Mouse (Mus musculus) neural tube, embryonic 14.5 days (tissue): Measurements from ENCODE around the gene Fgfr2. TPM values are rescaled to one million over a fixed set of nuclear protein-coding genes. Genes with fewer than 3 reads are reported as not detected.
"Not testable (repeated sequence)": the region's sequence is repeated elsewhere in the genome, so short reads cannot be mapped to it uniquely, and the experiment has no call there.

Source experiments
- ATAC-seq: fragments of 200-750 bp; cut with Nextera tagmentation; 2 replicates; pipeline ENCODE4 v1.8.0; 2017; ENCODE audit warnings: low read depth, mild to moderate bottlenecking, moderate TSS enrichment, moderate library complexity
- H3K27ac ChIP-seq: fragments of 300-500 bp; sonication (generic); 2 replicates; pipeline ENCODE4 v1.5.1; 2014; ENCODE audit warnings: low read depth, mild to moderate bottlenecking, control low read depth, low read length, moderate library complexity, mixed read lengths
- H3K27me3 ChIP-seq: fragments of 300-500 bp; sonication (generic); 2 replicates; pipeline ENCODE4 v1.6.1; 2014; ENCODE audit warnings: low read length; ENCODE audit not compliant: control insufficient read depth, insufficient read depth
- H3K36me3 ChIP-seq: fragments of 300-500 bp; sonication (generic); 2 replicates; pipeline ENCODE4 v1.6.1; 2014; ENCODE audit warnings: low read length, mixed read lengths; ENCODE audit not compliant: control insufficient read depth, insufficient read depth
- H3K4me1 ChIP-seq: fragments of 300-500 bp; sonication (generic); 2 replicates; pipeline ENCODE4 v1.6.1; 2014; ENCODE audit warnings: low read length; ENCODE audit not compliant: control insufficient read depth, insufficient read depth
- H3K4me2 ChIP-seq: fragments of 300-500 bp; sonication (generic); 2 replicates; pipeline ENCODE4 v1.6.1; 2014; ENCODE audit warnings: mild to moderate bottlenecking, low read depth, low read length, control low read depth
- H3K4me3 ChIP-seq: fragments of 300-500 bp; sonication (generic); 2 replicates; pipeline ENCODE4 v1.5.1; 2014; ENCODE audit warnings: low read depth, low read length, control low read depth, mixed read lengths
- H3K9ac ChIP-seq: fragments of 300-500 bp; sonication (generic); replicated peaks from 2 replicates; pipeline ENCODE4 v1.6.1; 2014; ENCODE audit warnings: low read depth, mild to moderate bottlenecking, control low read depth, low read length, mixed read lengths
- H3K9me3 ChIP-seq: fragments of 300-500 bp; sonication (generic); 2 replicates; pipeline ENCODE4 v1.6.1; 2016; ENCODE audit warnings: low read length; ENCODE audit not compliant: control insufficient read depth
- WGBS: fragments of 180-500 bp; shearing (Covaris S2); extraction: QIAGEN DNeasy Blood & Tissue Kit; methylation state at CpG from one replicate; pipeline ENCODE4 v1.1.7; 2014; 5-methylcytosine and 5-hydroxymethylcytosine counted together
- polyA plus RNA-seq: library from polyadenylated mRNA; unstranded; fragments of >200 nt; fragmentation: Nextera tagmentation; extraction: Ambion mirVana; gene quantifications from 2 replicates; pipeline ENCODE4 v1.2.1, GENCODE M21; 2014

Gene Fgfr2
- polyA plus RNA-seq, 1 experiment from 2014 or later = 28.1 TPM

DNA sequence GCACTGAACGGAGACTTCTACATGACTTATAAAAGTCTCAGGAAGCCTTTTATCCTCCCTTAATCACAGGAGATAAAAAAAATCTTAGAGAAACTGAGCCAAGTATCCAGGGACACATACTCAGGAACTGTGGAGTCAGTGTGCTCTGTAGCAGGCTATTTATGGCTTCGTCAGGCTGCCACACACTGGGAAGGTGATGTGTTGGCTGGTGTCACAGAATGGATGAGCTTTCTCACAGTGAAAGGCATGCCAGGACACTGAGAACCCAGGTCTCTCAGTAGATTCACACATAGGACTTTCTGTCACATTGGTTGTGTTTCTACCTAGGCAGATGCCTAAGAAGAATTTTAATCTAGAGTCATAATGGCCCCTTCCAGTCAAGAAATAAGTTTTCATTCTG is 2008.7 kb downstream of the Fgfr2 start:
- Histone ChIP-seq H3K4me1 (no peaks in the 10 kb centered on the region), H3K27me3 (no peaks in the 10 kb centered on the region), H3K27ac (no peak overlapping the region), H3K9me3 (no peaks in the 10 kb centered on the region), H3K4me2 (no peak overlapping the region), H3K9ac (no peak overlapping the region), H3K4me3 (no peak overlapping the region), H3K36me3 (no peaks in the 10 kb centered on the region)
- no peak for ATAC-seq
- 75% methylated on average over 2 of the region's 2 CpGs for WGBS

DNA sequence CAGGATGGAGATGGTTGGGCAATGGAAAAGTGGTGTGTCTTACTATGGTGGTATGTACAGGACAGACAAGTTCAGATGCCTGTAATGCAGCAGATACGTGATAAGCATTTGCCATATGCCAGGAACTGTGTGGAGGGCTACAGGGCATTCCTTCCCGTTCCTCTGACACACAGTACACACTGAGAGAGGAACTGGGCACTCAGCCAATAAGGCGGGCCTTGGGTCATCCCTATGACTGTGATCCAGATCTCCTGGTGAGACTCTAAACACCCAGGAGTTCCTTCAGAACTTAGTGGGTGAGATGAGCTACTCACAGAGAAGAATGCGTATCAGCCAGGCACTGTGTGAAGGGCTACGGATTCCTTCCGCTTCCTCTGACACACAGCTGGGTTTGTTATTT is 2009.5 kb downstream of the Fgfr2 start:
- ATAC-seq = no peak
- WGBS = 68% methylated on average over 6 of the region's 6 CpGs
- Histone ChIP-seq H3K4me2 (no peak overlapping the region), H3K4me1 (no peaks in the 10 kb centered on the region), H3K9me3 (no peaks in the 10 kb centered on the region), H3K27me3 (no peaks in the 10 kb centered on the region), H3K9ac (no peak overlapping the region), H3K4me3 (no peak overlapping the region), H3K27ac (no peak overlapping the region), H3K36me3 (no peaks in the 10 kb centered on the region)

DNA sequence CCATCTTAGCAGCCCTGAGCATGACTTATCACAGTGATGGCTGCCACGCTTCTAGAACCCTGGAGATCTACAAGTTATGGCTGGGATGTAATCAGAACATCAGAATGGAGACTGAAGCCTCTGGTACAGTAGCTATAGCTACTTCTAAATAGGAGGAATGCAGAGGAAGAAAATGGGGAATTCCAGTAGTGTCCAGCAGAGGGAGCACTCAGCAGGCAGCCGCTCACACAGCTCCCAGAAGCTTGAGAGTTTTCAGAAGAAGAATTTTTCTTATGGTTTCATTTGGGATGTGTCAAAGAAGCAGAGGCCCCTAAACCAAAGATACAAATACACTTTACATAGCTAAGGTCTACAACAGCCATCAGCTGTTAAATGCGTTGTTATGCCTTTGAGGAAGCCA is 2010.7 kb downstream of the Fgfr2 start:
- no peak for ATAC-seq
- Histone ChIP-seq H3K27me3 (no peaks in the 10 kb centered on the region), H3K27ac (no peak overlapping the region), H3K4me2 (no peak overlapping the region), H3K4me3 (no peak overlapping the region), H3K9me3 (no peaks in the 10 kb centered on the region), H3K4me1 (no peaks in the 10 kb centered on the region), H3K36me3 (no peaks in the 10 kb centered on the region), H3K9ac (no peak overlapping the region)
- 34% methylated on average over 3 of the region's 3 CpGs for WGBS

DNA sequence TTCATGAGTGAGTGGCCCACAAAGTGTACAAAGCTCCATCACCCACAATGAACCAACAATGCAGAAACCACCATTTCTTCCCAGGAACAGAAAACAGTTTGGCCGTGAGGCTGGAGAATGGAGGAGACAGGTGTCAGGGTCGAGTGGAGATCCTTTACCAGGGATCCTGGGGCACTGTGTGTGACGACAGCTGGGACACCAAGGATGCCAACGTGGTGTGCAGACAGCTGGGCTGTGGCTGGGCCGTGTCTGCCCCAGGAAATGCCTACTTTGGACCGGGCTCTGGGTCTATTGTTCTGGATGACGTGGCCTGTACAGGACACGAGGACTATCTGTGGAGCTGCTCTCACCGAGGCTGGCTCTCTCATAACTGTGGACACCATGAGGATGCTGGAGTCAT is 2040.7 kb downstream of the Fgfr2 start:
- H3K27ac ChIP-seq, H3K4me2 ChIP-seq, H3K36me3 ChIP-seq, ATAC-seq, H3K9ac ChIP-seq, H3K4me1 ChIP-seq, H3K4me3 ChIP-seq, H3K9me3 ChIP-seq, H3K27me3 ChIP-seq: not testable (repeated sequence)
- 86% methylated on average over 9 of the region's 9 CpGs for WGBS

DNA sequence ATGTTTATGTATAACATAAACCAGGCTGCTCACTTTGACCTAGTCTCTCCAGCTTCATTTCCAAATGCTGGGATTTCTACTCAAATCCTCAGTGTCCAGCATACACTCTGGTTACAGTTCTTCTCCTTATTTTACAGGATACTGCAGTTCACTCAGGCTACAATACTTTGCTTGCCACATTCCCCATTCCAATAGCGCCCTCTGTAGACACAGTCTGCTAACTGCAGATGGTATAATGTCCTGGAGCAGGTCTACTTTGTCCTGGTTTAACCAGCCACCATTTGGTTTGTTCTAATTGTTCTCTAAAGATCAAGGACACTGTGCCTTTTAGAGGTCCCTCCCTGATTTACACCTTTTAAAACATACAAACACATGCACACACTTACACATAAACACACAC is 2047.2 kb downstream of the Fgfr2 start:
- Histone ChIP-seq H3K4me3 (no peak overlapping the region), H3K9me3 (no peaks in the 10 kb centered on the region), H3K27me3 (no peaks in the 10 kb centered on the region), H3K27ac (no peak overlapping the region), H3K36me3 (no peaks in the 10 kb centered on the region), H3K4me1 (no peaks in the 10 kb centered on the region), H3K9ac (no peak overlapping the region), H3K4me2 (no peak overlapping the region)
- 0% methylated on average over 1 of the region's 1 CpGs for WGBS
- ATAC-seq = no peak

DNA sequence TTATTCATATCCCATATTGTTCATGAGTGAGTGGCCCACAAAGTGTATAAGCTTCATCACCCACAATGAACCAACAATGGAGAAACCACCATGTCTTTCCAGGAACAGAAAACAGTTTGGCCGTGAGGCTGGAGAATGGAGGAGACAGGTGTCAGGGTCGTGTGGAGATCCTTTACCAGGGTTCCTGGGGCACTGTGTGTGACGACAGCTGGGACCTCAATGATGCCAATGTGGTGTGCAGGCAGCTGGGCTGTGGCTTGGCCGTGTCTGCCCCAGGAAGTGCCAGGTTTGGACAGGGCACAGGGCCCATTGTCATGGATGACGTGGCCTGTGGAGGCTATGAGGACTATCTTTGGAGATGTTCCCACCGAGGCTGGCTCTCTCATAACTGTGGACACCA is 2049.1 kb downstream of the Fgfr2 start:
- not testable (repeated sequence) for H3K36me3 ChIP-seq, H3K9ac ChIP-seq, H3K4me3 ChIP-seq, H3K4me2 ChIP-seq, H3K4me1 ChIP-seq, ATAC-seq, H3K27me3 ChIP-seq, H3K27ac ChIP-seq, H3K9me3 ChIP-seq
- WGBS = 92% methylated on average over 6 of the region's 6 CpGs

DNA sequence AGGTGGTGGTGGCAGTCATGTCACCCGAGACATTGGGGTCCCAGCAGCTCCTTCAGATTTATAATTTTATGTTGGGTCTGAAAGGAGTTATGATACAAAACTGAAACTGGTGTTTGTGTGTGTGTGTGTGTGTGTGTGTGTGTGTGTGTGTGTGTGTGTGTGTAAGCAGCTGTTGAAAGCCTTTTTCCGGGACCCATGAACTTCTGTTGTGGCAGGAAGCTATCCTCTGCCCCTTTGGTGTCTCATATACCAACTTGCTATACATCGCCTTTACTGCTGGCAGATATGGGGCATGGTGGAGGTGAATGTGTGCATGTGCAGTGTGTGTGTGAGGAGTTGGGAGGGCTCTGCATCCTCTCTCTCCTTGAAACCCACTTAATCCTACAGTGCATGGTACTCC is 2049.7 kb downstream of the Fgfr2 start:
- H3K4me1 ChIP-seq, ATAC-seq, H3K9me3 ChIP-seq, H3K4me3 ChIP-seq, H3K27ac ChIP-seq, H3K36me3 ChIP-seq, H3K27me3 ChIP-seq, H3K9ac ChIP-seq, H3K4me2 ChIP-seq: not testable (repeated sequence)
- 92% methylated on average over 3 of the region's 3 CpGs for WGBS

DNA sequence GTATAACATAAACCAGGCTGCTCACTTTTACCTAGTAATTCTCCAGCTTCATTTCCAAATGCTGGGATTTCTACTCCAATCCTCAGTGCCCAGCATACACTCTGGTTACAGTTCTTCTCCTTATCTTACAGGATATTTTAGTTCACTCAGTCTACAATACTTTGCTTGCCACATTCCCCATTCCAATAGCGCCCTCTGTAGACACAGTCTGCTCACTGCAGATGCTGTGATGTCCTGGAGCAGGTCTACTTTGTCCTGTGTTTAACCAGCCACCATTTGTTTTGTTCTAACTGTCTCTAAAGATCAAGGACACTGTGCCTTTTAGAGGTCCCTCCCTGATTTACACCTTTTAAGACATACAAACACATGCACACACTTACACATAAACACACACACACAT is 2055.0 kb downstream of the Fgfr2 start:
- not testable (repeated sequence) for H3K4me2 ChIP-seq, H3K36me3 ChIP-seq, H3K9me3 ChIP-seq, H3K27ac ChIP-seq, H3K4me1 ChIP-seq, H3K9ac ChIP-seq, H3K4me3 ChIP-seq, ATAC-seq, H3K27me3 ChIP-seq
- WGBS = 7% methylated on average over 1 of the region's 1 CpGs

DNA sequence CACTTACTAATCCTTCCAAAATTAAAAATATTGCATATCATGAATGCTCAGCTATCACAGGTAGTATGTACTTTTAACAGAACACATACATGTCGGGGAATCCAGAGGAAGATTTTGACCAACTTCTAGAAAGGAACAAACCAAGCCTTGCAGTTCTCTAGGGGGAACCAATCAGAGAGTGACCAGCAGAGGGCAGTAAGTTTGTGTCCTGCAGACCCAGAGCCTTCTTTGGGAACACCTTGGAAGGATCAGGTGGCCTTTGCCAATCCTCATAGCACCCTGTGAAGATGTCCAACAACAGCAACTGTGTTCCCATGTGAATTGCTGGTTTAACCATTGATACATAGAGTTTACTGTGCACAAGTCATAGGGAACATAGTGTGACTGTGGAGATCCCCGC is 2060.6 kb downstream of the Fgfr2 start:
- ATAC-seq = no peak
- H3K4me3 ChIP-seq = no peak overlapping the region
- H3K9me3 ChIP-seq = no peaks in the 10 kb centered on the region
- no peak overlapping the region for H3K27ac ChIP-seq
- WGBS = 88% methylated on average over 2 of the region's 2 CpGs
- H3K9ac ChIP-seq = no peak overlapping the region
- H3K27me3 ChIP-seq = no peaks in the 10 kb centered on the region
- H3K4me2 ChIP-seq = no peak overlapping the region
- no peaks in the 10 kb centered on the region for H3K36me3 ChIP-seq
- no peaks in the 10 kb centered on the region for H3K4me1 ChIP-seq

DNA sequence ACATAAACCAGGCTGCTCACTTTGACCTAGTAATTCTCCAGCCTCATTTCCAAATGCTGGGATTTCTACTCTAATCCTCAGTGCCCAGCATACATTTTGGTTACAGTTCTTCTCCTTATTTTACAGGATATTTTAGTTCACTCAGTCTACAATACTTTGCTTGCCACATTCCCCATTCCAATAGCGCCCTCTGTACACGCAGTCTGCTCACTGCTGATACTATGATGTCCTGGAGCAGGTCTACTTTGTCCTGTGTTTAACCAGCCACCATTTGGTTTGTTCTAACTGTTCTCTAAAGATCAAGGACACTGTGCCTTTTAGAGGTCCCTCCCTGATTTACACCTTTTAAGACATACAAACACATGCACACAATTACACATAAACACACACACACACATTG is 2063.3 kb downstream of the Fgfr2 start:
- H3K27ac ChIP-seq, H3K9ac ChIP-seq, H3K36me3 ChIP-seq, H3K27me3 ChIP-seq, H3K4me1 ChIP-seq, ATAC-seq, H3K4me2 ChIP-seq, H3K9me3 ChIP-seq, H3K4me3 ChIP-seq: not testable (repeated sequence)
- 75% methylated on average over 2 of the region's 2 CpGs for WGBS
